Mouse (Mus musculus): ENCODE measurements at regions not wholly inside any gene's neighbourhood (a gene's known extent, or its start where the extent isn't known, plus 50 kb on each side); places are given as distances from the start of the nearest gene placed in this dataset.
A peak's percentile ranks its signal among the peaks of the same experiment; 100 is the strongest.
"Not testable (repeated sequence)": the region's sequence is repeated elsewhere in the genome, so short reads cannot be mapped to it uniquely, and the experiment has no call there.

DNA sequence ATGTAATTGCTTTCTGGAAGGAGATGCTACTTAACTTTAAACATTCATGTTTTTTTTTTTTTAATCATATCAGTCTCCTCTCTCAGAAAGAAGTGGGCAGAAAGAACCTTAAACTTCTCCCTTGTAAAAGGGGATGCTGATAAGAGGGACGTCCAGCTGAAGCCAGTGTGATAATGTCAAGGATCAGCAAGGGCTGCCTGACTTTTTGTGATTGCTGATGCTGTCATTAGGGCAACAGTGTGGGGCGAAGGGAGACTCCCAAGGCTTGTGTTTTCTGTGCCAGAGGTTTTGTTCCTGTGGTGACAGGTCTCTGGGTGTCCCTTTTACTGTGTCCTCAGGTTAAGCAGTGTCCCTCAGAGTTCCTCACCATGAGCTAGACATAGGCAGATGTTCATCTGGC, 61.8 kb upstream of the Prkar2b start:
- Histone ChIP-seq H3K9ac (no peak overlapping the region), H3K9me3 (no peaks in the 10 kb centered on the region), H3K36me3 (no peaks in the 10 kb centered on the region), H3K27me3 (replicated peaks) (no peaks in the 10 kb centered on the region), H3K4me1 (no peaks in the 10 kb centered on the region), H3K4me3 (replicated peaks) (no peak overlapping the region), H3K27ac (no peak overlapping the region; the same call in 1 of the 2 replicates), H3K4me2 (no peak overlapping the region)
- ATAC-seq (ENCODE audit: insufficient read depth, low FRiP score, low read depth) = peak; percentile 90; the same call in 1 of the 2 replicates
- 45% methylated on average over 2 of the region's 2 CpGs for WGBS

DNA sequence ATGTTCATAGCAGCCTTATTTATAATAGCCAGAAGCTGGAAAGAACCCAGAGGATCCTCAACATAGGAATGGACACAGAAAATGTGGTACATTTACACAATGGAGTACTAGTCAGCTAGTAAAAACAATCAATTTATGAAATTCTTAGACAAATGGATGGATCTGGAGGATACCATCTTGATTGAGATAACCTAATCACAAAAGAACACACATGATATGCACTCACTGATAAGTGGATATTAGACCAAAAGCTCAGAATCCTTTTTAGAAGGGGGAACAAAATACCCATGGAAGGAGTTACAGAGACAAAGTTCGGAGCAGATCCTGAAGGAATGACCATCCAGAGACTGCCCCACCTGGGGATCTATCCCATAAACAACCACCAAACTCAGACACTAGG, 60.9 kb upstream of the Prkar2b start:
- ATAC-seq (ENCODE audit: insufficient read depth, low FRiP score, low read depth); H3K9ac ChIP-seq; H3K27me3 ChIP-seq (replicated peaks); H3K36me3 ChIP-seq; H3K27ac ChIP-seq; H3K4me1 ChIP-seq; H3K4me2 ChIP-seq; H3K4me3 ChIP-seq (replicated peaks); H3K9me3 ChIP-seq: not testable (repeated sequence)
- WGBS = 92% methylated on average over 1 of the region's 1 CpGs

DNA sequence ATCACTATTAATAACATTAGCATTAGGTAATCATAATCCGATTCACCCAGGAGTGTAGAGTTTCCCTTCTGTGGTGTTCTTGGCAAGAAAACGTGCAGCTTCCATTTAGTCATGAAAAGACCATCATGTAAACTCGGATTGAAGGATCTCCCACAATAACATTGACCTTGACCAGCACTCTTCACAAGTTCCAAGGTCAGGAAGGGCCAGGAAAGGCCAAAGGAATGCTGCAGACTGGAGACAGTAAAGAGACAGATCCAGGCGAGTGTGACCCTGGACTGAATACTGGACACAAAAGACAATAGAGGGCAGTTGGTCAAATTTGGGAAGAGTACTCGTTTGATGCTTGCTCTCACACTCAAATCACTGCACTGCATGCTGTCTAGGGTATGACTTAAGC, 51.6 kb upstream of the Prkar2b start:
- Histone ChIP-seq H3K36me3 (no peaks in the 10 kb centered on the region), H3K27ac (no peak overlapping the region), H3K27me3 (replicated peaks) (no peaks in the 10 kb centered on the region), H3K4me2 (no peak overlapping the region), H3K4me3 (replicated peaks) (no peak overlapping the region), H3K4me1 (0 out of 2 replicates have a peak, but pooled peaks cover 4% of the 10 kb centered on the region), H3K9me3 (no peaks in the 10 kb centered on the region), H3K9ac (no peak overlapping the region)
- 53% methylated on average over 5 of the region's 5 CpGs for WGBS
- ATAC-seq (ENCODE audit: insufficient read depth, low FRiP score, low read depth) = no peak

DNA sequence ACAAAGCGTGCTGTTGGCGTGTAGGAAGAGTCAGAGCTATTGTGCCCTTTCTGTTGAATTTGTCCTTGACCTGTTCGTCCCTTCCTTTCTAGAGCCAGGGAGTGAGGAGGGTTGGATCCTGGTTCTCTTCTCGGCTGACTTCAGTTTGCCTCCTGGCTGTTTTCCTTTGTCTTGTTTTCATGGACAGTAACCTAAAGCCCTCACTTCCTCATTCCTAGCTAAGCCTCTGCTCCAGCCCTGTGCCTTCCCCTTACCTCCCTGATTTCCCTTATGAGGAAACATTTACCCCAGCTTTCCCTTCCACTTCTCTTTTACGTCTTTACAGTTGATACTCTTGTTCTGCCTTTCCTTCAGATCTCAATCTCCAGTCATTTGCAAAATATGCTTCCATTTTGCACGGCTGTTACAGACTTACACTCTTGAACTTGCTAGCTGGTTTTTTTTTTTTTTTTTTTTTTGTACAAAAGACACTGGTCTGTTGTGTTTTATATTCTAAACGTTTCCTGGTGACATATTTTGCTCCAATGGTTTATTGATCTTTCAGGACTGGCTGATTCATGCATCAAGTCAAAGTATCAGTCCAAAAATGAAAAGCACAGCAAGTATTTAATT, 50.5 kb upstream of the Prkar2b start:
- no peak for ATAC-seq (ENCODE audit: insufficient read depth, low FRiP score, low read depth)
- H3K9me3 ChIP-seq = no peaks in the 10 kb centered on the region
- H3K4me2 ChIP-seq = 0 out of 2 replicates have a peak overlapping the region, but pooled peaks have one; percentile 2
- no peaks in the 10 kb centered on the region for H3K27me3 ChIP-seq (replicated peaks)
- no peak overlapping the region for H3K9ac ChIP-seq
- 20% methylated on average over 7 of the region's 7 CpGs for WGBS
- 0 out of 2 replicates have a peak, but pooled peaks cover 4% of the 10 kb centered on the region for H3K4me1 ChIP-seq
- no peaks in the 10 kb centered on the region for H3K36me3 ChIP-seq
- no peak overlapping the region for H3K4me3 ChIP-seq (replicated peaks)
- peak overlapping the region; percentile 54; the same call in 1 of the 2 replicates for H3K27ac ChIP-seq

DNA sequence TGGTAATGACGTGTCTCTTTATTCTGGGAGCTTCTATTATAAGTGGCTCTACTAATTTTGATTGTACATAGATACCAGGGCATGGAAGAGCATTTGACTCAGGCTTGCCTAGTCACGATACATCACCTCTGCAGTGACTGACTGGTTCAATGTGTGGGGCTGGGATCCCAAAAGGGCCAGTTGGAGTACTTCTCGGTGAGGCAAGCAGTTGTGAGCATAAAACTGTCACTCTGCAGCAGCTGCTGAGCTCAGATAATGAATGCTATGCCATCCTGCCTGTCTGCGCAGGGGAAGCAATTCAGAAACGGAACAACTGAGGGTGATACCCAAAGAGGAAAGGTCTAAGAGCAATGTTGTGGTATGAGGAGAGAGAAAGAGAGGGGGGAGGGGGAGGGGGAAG, 49.8 kb upstream of the Prkar2b start:
- Histone ChIP-seq H3K4me3 (replicated peaks) (no peak overlapping the region), H3K9me3 (no peaks in the 10 kb centered on the region), H3K4me1 (0 out of 2 replicates have a peak, but pooled peaks cover 4% of the 10 kb centered on the region), H3K4me2 (no peak overlapping the region), H3K27ac (no peak overlapping the region), H3K9ac (no peak overlapping the region), H3K27me3 (replicated peaks) (no peaks in the 10 kb centered on the region), H3K36me3 (no peaks in the 10 kb centered on the region)
- peak; percentile 87; the same call in 1 of the 2 replicates for ATAC-seq (ENCODE audit: insufficient read depth, low FRiP score, low read depth)
- WGBS = 45% methylated on average over 5 of the region's 5 CpGs

Data from stomach, embryonic 15.5 days (tissue).